Mouse (Mus musculus): ENCODE results near the gene Dupd1. TPM values are rescaled to one million over a fixed set of nuclear protein-coding genes. Genes with fewer than 3 reads are reported as not detected.
A peak's percentile ranks its signal among the peaks of the same experiment; 100 is the strongest.

Dupd1 gene
- polyA plus RNA-seq, 1 experiment from 2014 or later = 0.54 TPM

GRCm38 (mm10) chr14:21747436-21748141 lies 33.2 kb upstream of the Dupd1 start:
- no peak overlapping the region for H3K4me3 ChIP-seq (ENCODE audit: low read length)
- H3K36me3 ChIP-seq (ENCODE audit: control insufficient read depth, insufficient read depth) = no peaks in the 10 kb centered on the region
- no peaks in the 10 kb centered on the region; the same call in 1 of the 2 replicates for H3K27me3 ChIP-seq (ENCODE audit: control insufficient read depth, insufficient read depth, low read length)
- H3K9me3 ChIP-seq (replicated peaks; ENCODE audit: control insufficient read depth, low read length) = no peaks in the 10 kb centered on the region
- no peak overlapping the region for H3K4me2 ChIP-seq (ENCODE audit: low read depth, low read length)
- ATAC-seq (replicated peaks; ENCODE audit: extremely low read depth, insufficient read depth, low FRiP score) = no peak
- 66% methylated on average over 14 of the region's 14 CpGs for WGBS
- no peak overlapping the region for H3K27ac ChIP-seq (ENCODE audit: low read length)
- peaks cover 8% of the 10 kb centered on the region for H3K4me1 ChIP-seq (ENCODE audit: control insufficient read depth, insufficient read depth, low read length)
- no peak overlapping the region for H3K9ac ChIP-seq (ENCODE audit: low read length)

DNA sequence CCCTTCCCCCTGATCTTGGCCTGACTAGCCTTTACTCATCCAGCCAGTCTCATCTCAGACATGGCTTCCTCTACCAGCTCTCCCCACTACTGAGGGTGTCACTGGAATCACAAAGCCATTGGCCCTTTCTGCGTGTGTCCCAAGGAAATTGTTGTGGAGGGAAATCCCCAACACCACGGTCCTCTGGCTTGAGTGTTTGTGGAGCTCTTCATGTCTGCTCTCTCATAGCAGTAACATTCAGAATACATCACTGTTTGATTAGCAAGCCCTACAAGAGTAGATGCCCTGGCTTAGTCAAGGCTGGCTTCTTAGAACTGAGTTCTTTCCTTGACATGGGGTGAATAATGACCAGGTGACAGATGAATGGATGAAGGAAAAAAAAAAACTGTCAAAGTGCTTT lies 32.5 kb upstream of the Dupd1 start:
- Histone ChIP-seq H3K27ac (ENCODE audit: low read length) (no peak overlapping the region), H3K27me3 (ENCODE audit: control insufficient read depth, insufficient read depth, low read length) (no peaks in the 10 kb centered on the region; the same call in 1 of the 2 replicates), H3K9me3 (replicated peaks; ENCODE audit: control insufficient read depth, low read length) (no peaks in the 10 kb centered on the region), H3K4me2 (ENCODE audit: low read depth, low read length) (no peak overlapping the region), H3K36me3 (ENCODE audit: control insufficient read depth, insufficient read depth) (no peaks in the 10 kb centered on the region), H3K4me1 (ENCODE audit: control insufficient read depth, insufficient read depth, low read length) (peaks cover 4% of the 10 kb centered on the region), H3K4me3 (ENCODE audit: low read length) (no peak overlapping the region), H3K9ac (ENCODE audit: low read length) (no peak overlapping the region)
- ATAC-seq (replicated peaks; ENCODE audit: extremely low read depth, insufficient read depth, low FRiP score) = no peak
- WGBS = 72% methylated on average over 2 of the region's 2 CpGs

DNA sequence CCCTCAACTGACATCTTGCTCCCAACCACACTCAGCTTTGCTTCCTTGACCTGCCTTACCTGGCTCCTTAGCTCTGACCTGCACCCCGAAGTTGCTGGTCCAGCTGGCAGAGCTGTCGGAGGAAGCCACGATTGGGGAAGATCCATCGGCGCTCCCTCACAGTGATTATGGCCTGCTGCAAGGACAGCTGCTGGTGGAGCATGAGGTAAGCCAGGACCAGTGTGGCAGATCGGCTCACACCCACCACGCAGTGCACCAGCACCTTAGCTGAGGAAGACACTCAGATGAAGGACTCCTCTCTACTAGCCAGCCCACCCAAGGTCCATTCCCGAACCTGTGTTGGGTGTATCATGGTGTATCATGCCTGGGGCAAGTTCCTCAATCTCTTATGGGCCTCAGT lies 31.9 kb upstream of the Dupd1 start:
- Histone ChIP-seq H3K9me3 (replicated peaks; ENCODE audit: control insufficient read depth, low read length) (no peaks in the 10 kb centered on the region), H3K4me3 (ENCODE audit: low read length) (no peak overlapping the region), H3K36me3 (ENCODE audit: control insufficient read depth, insufficient read depth) (no peaks in the 10 kb centered on the region), H3K27ac (ENCODE audit: low read length) (no peak overlapping the region), H3K9ac (ENCODE audit: low read length) (no peak overlapping the region), H3K4me2 (ENCODE audit: low read depth, low read length) (no peak overlapping the region), H3K27me3 (ENCODE audit: control insufficient read depth, insufficient read depth, low read length) (no peaks in the 10 kb centered on the region; the same call in 1 of the 2 replicates), H3K4me1 (ENCODE audit: control insufficient read depth, insufficient read depth, low read length) (no peaks in the 10 kb centered on the region)
- no peak for ATAC-seq (replicated peaks; ENCODE audit: extremely low read depth, insufficient read depth, low FRiP score)
- 87% methylated on average over 8 of the region's 8 CpGs for WGBS

DNA sequence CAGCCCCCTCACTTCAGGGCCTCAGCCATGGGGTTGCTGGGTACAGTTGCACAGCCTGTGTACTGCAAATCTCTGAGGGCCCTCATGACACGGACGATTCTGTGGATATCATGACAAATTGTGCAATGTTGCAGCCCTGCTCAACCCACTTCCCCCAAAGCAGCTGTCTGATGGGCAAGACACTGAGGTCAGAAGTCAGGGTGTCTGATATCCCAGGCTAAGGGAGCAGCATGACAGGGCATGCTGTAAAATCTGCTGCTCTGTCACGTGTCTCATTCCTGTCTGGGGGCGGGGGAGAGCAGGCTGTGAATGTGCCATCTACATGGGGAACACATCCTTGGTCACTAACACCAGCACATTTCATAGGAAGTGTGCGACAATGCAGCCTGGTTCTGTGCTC lies 30.8 kb upstream of the Dupd1 start:
- WGBS = 59% methylated on average over 5 of the region's 5 CpGs
- no peak overlapping the region for H3K27ac ChIP-seq (ENCODE audit: low read length)
- no peaks in the 10 kb centered on the region for H3K4me1 ChIP-seq (ENCODE audit: control insufficient read depth, insufficient read depth, low read length)
- no peaks in the 10 kb centered on the region; the same call in 1 of the 2 replicates for H3K27me3 ChIP-seq (ENCODE audit: control insufficient read depth, insufficient read depth, low read length)
- H3K9ac ChIP-seq (ENCODE audit: low read length) = no peak overlapping the region
- H3K9me3 ChIP-seq (replicated peaks; ENCODE audit: control insufficient read depth, low read length) = no peaks in the 10 kb centered on the region
- no peak overlapping the region for H3K4me3 ChIP-seq (ENCODE audit: low read length)
- no peak overlapping the region for H3K4me2 ChIP-seq (ENCODE audit: low read depth, low read length)
- H3K36me3 ChIP-seq (ENCODE audit: control insufficient read depth, insufficient read depth) = no peaks in the 10 kb centered on the region
- ATAC-seq (replicated peaks; ENCODE audit: extremely low read depth, insufficient read depth, low FRiP score) = no peak

- no peaks in the 10 kb centered on the region for H3K4me1 ChIP-seq (ENCODE audit: control insufficient read depth, insufficient read depth, low read length)
- H3K4me3 ChIP-seq (ENCODE audit: low read length) = no peak overlapping the region
- H3K9ac ChIP-seq (ENCODE audit: low read length) = no peak overlapping the region
- H3K4me2 ChIP-seq (ENCODE audit: low read depth, low read length) = no peak overlapping the region
- no peak for ATAC-seq (replicated peaks; ENCODE audit: extremely low read depth, insufficient read depth, low FRiP score)
- 63% methylated on average over 1 of the region's 1 CpGs for WGBS
- H3K9me3 ChIP-seq (replicated peaks; ENCODE audit: control insufficient read depth, low read length) = no peaks in the 10 kb centered on the region
- H3K27ac ChIP-seq (ENCODE audit: low read length) = no peak overlapping the region
- no peaks in the 10 kb centered on the region for H3K36me3 ChIP-seq (ENCODE audit: control insufficient read depth, insufficient read depth)
- H3K27me3 ChIP-seq (ENCODE audit: control insufficient read depth, insufficient read depth, low read length) = no peaks in the 10 kb centered on the region; the same call in 1 of the 2 replicates
These were observed 29.8 kb upstream of the Dupd1 start for GRCm38 (mm10) chr14:21744169-21744568.

DNA sequence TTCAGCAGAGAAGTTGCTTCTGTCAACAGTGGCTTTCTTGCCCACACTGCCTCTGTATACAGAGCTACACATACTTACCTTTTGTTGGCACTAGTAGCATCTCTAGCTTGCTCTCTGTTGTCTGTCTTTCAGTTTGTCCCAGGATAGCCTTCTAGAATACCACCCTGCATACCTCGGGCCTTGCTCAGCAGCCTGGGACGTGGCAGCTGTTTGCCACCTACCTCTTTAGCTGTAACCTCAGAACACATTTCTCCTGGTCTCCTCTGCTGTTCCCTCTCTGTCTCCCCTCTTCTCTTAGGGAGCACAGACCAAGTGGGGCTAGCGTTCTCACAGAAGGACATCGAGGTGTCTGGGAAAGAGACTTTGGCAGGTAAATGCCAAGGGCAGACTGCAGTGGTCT lies 28.1 kb upstream of the Dupd1 start:
- no peak overlapping the region for H3K4me2 ChIP-seq (ENCODE audit: low read depth, low read length)
- no peaks in the 10 kb centered on the region for H3K9me3 ChIP-seq (replicated peaks; ENCODE audit: control insufficient read depth, low read length)
- WGBS = 84% methylated on average over 4 of the region's 4 CpGs
- H3K27ac ChIP-seq (ENCODE audit: low read length) = no peak overlapping the region
- no peak for ATAC-seq (replicated peaks; ENCODE audit: extremely low read depth, insufficient read depth, low FRiP score)
- H3K27me3 ChIP-seq (ENCODE audit: control insufficient read depth, insufficient read depth, low read length) = no peaks in the 10 kb centered on the region; the same call in 1 of the 2 replicates
- no peaks in the 10 kb centered on the region for H3K4me1 ChIP-seq (ENCODE audit: control insufficient read depth, insufficient read depth, low read length)
- H3K36me3 ChIP-seq (ENCODE audit: control insufficient read depth, insufficient read depth) = no peaks in the 10 kb centered on the region
- H3K9ac ChIP-seq (ENCODE audit: low read length) = no peak overlapping the region
- H3K4me3 ChIP-seq (ENCODE audit: low read length) = no peak overlapping the region

- Histone ChIP-seq H3K36me3 (ENCODE audit: control insufficient read depth, insufficient read depth) (no peaks in the 10 kb centered on the region), H3K9ac (ENCODE audit: low read length) (no peak overlapping the region; the same call in 1 of the 2 replicates), H3K9me3 (replicated peaks; ENCODE audit: control insufficient read depth, low read length) (no peaks in the 10 kb centered on the region), H3K4me2 (ENCODE audit: low read depth, low read length) (no peak overlapping the region), H3K27me3 (ENCODE audit: control insufficient read depth, insufficient read depth, low read length) (no peaks in the 10 kb centered on the region; the same call in 1 of the 2 replicates), H3K27ac (ENCODE audit: low read length) (no peak overlapping the region), H3K4me3 (ENCODE audit: low read length) (no peak overlapping the region), H3K4me1 (ENCODE audit: control insufficient read depth, insufficient read depth, low read length) (no peaks in the 10 kb centered on the region)
- ATAC-seq (replicated peaks; ENCODE audit: extremely low read depth, insufficient read depth, low FRiP score) = peak; percentile 58; the same call in 1 of the 2 replicates
- WGBS = 20% methylated on average over 4 of the region's 4 CpGs
These were observed 27.4 kb upstream of the Dupd1 start for GRCm38 (mm10) chr14:21741786-21742185.

DNA sequence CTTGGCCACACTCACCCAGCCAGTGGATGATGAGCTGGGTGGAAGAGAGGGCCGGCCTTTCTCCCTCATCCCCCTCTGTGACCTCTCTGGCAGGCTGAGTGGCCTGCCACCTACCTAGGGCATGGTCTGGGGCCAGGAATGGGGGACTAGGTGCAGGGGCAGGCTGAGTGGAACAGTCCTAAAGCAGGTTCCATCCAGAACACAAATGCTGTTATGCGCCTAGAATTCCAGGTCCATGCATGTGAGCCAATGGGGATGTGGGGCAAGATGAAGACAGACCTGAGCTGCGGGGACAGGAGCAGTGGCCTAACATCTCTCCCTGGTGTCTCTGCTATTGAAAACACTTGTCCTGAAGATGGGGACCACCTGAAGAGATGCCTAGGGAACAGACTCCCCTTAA lies 26.9 kb upstream of the Dupd1 start:
- Histone ChIP-seq H3K9ac (ENCODE audit: low read length) (no peak overlapping the region; the same call in 1 of the 2 replicates), H3K4me2 (ENCODE audit: low read depth, low read length) (no peak overlapping the region), H3K4me3 (ENCODE audit: low read length) (no peak overlapping the region), H3K27ac (ENCODE audit: low read length) (no peak overlapping the region), H3K36me3 (ENCODE audit: control insufficient read depth, insufficient read depth) (no peaks in the 10 kb centered on the region), H3K4me1 (ENCODE audit: control insufficient read depth, insufficient read depth, low read length) (no peaks in the 10 kb centered on the region), H3K9me3 (replicated peaks; ENCODE audit: control insufficient read depth, low read length) (no peaks in the 10 kb centered on the region), H3K27me3 (ENCODE audit: control insufficient read depth, insufficient read depth, low read length) (no peaks in the 10 kb centered on the region; the same call in 1 of the 2 replicates)
- no peak for ATAC-seq (replicated peaks; ENCODE audit: extremely low read depth, insufficient read depth, low FRiP score)
- 83% methylated on average over 3 of the region's 3 CpGs for WGBS

- WGBS = 89% methylated on average over 7 of the region's 7 CpGs
- H3K4me1 ChIP-seq (ENCODE audit: control insufficient read depth, insufficient read depth, low read length) = no peaks in the 10 kb centered on the region
- no peak for ATAC-seq (replicated peaks; ENCODE audit: extremely low read depth, insufficient read depth, low FRiP score)
These were observed 26.0 kb upstream of the Dupd1 start for GRCm38 (mm10) chr14:21740345-21740744.

More at GRCm38 (mm10) chr14:21740345-21740744, 26.0 kb upstream of the Dupd1 start:
- Histone ChIP-seq H3K9me3 (replicated peaks; ENCODE audit: control insufficient read depth, low read length) (no peaks in the 10 kb centered on the region), H3K9ac (ENCODE audit: low read length) (no peak overlapping the region), H3K4me2 (ENCODE audit: low read depth, low read length) (no peak overlapping the region), H3K27me3 (ENCODE audit: control insufficient read depth, insufficient read depth, low read length) (no peaks in the 10 kb centered on the region; the same call in 1 of the 2 replicates), H3K36me3 (ENCODE audit: control insufficient read depth, insufficient read depth) (no peaks in the 10 kb centered on the region), H3K27ac (ENCODE audit: low read length) (no peak overlapping the region), H3K4me3 (ENCODE audit: low read length) (no peak overlapping the region)

Measured in heart, embryonic 16.5 days (tissue).